ENCODE assay signal across 18 mouse cellular contexts in the genomic region with DNA sequence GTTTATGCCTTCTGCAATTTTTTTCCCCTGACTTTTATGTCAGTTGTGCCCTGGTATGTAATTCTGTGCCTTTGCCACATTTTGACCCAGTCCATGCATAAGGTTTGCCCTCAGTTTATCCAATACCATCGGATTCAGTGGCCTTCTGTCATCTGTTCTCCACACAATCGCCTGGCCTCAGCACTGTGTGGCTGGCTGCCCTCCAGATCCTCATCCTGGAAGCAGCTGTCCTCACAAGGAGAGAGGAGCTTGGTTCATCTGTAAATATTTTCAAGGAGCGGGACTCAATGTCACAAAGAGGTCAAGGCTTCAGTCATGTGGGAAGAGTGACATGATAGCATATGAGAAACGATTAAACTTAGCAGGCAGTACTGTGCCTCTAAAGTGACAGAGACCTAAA. TPM values are rescaled to one million over a fixed set of nuclear protein-coding genes. Genes with fewer than 3 reads are reported as not detected.
A peak's percentile ranks its signal among the peaks of the same experiment; 100 is the strongest.
DNase-seq lines count a peak whose midpoint lies in the region; ATAC-seq and TF ChIP-seq lines count a peak whose summit lies in the region.
"Had no signal": no experiment of that assay in that cellular context is flagged by ENCODE, and none has a peak within 500 bp of the region (broad histone marks: within the 10 kb centered on the region; RNA-seq: fewer than 3 reads in every experiment).

No protein-coding gene starts in this region.

- H3K27me3 ChIP-seq in hindbrain, postnatal 0 days (ENCODE audit: insufficient read depth, low read length), result no peaks in the 10 kb centered on the region
- H3K27me3 ChIP-seq in hindbrain, embryonic 12.5 days, result peaks cover 14% of the 10 kb centered on the region

- peak; percentile 35; the same call in 1 of the 2 replicates for ATAC-seq in hindbrain, postnatal 0 days
- no peak for ATAC-seq in hindbrain, embryonic 12.5 days (ENCODE audit: low FRiP score)
- 0 out of 2 replicates have a peak, but pooled peaks have one; percentile 42 for ATAC-seq in cerebellum, adult (ENCODE audit: insufficient number of reproducible peaks, low FRiP score, low TSS enrichment)
- no peak for ATAC-seq in erythroid progenitor cell, adult 5-6 weeks (replicated peaks; ENCODE audit: low FRiP score, poor library complexity, severe bottlenecking)
- ATAC-seq: activated CD4-positive, CD25-positive, alpha-beta regulatory T cell, adult 4 months; forebrain, embryonic 16.5 days; inflammation-experienced regulatory T-cells, adult 6 months had no signal

- DNase-seq in hindbrain, postnatal 0 days (ENCODE audit: low spot score), result peak; percentile 52
- DNase-seq in cerebellum, postnatal 36 days, result peak; percentile 72
- peak; percentile 35 to 50 for DNase-seq in heart, postnatal 36 days
- DNase-seq in adrenal gland, postnatal 10 days, result no peak
- no peak for DNase-seq in adrenal gland, adult 2 months
- DNase-seq: B cell, adult 2 months; gastrocnemius, postnatal 36 days; liver, embryonic 13.5 days had no signal

- WGBS in hindbrain, postnatal 0 days, result 50% methylated on average over 4 of the region's 4 CpGs
- WGBS in hindbrain, embryonic 12.5 days, result 89% methylated on average over 4 of the region's 4 CpGs

- H3K4me1 ChIP-seq in hindbrain, postnatal 0 days (ENCODE audit: insufficient read depth, low read length), result no peaks in the 10 kb centered on the region
- H3K4me1 ChIP-seq in hindbrain, embryonic 12.5 days, result peaks cover 11% of the 10 kb centered on the region
- H3K4me1 ChIP-seq: liver, embryonic 13.5 days had no signal

- no peak for TF ChIP-seq CTCF in hindbrain, postnatal 0 days (IDR thresholded peaks at IDR 0.05; ENCODE audit: low read depth)

- no peaks in the 10 kb centered on the region for H3K9me3 ChIP-seq in hindbrain, postnatal 0 days (ENCODE audit: low read length)
- H3K9me3 ChIP-seq in hindbrain, embryonic 12.5 days (replicated peaks), result no peaks in the 10 kb centered on the region
- H3K9me3 ChIP-seq: embryonic facial prominence, embryonic 15.5 days; liver, embryonic 13.5 days had no signal

- no peak overlapping the region for H3K4me2 ChIP-seq in hindbrain, postnatal 0 days (ENCODE audit: low read depth, low read length)
- H3K4me2 ChIP-seq in hindbrain, embryonic 12.5 days (replicated peaks), result no peak overlapping the region
- H3K4me2 ChIP-seq: embryonic facial prominence, embryonic 15.5 days; liver, embryonic 13.5 days had no signal

- no peak overlapping the region for H3K9ac ChIP-seq in hindbrain, postnatal 0 days (replicated peaks; ENCODE audit: low read length)
- H3K9ac ChIP-seq in hindbrain, embryonic 12.5 days, result no peak overlapping the region
- H3K9ac ChIP-seq: embryonic facial prominence, embryonic 15.5 days; liver, embryonic 13.5 days had no signal

- no peak overlapping the region for H3K27ac ChIP-seq in hindbrain, postnatal 0 days
- H3K27ac ChIP-seq in hindbrain, embryonic 12.5 days, result no peak overlapping the region
- H3K27ac ChIP-seq: embryonic facial prominence, embryonic 15.5 days; liver, embryonic 13.5 days had no signal

- no peaks in the 10 kb centered on the region for H3K36me3 ChIP-seq in hindbrain, postnatal 0 days (ENCODE audit: insufficient read depth, low read length)
- H3K36me3 ChIP-seq in hindbrain, embryonic 12.5 days, result no peaks in the 10 kb centered on the region
- H3K36me3 ChIP-seq: embryonic facial prominence, embryonic 15.5 days; liver, embryonic 13.5 days had no signal

- intact Hi-C loops in heart, postnatal 36 days (cut with DNase I), result no loop called here

- H3K4me3 ChIP-seq in hindbrain, postnatal 0 days (ENCODE audit: low read length), result no peak overlapping the region
- no peak overlapping the region for H3K4me3 ChIP-seq in hindbrain, embryonic 12.5 days
- H3K4me3 ChIP-seq: embryonic facial prominence, embryonic 15.5 days; liver, embryonic 13.5 days; megakaryocyte, embryonic 14.5 days had no signal

RNA-seq across cellular contexts. Expression of gene Kcnj3, which starts 3.7 kb away (rescaled TPM):
- 31.5 and 34.6 TPM in 2 replicates for total RNA-seq in hindbrain, postnatal 0 days (2014; rRNA removed)
- polyA plus RNA-seq in hindbrain, postnatal 0 days (2015; fragmentation: Nextera tagmentation; extraction: Ambion mirVana), result 6.1 and 6.4 TPM in 2 replicates
- polyA plus RNA-seq in hindbrain, embryonic 12.5 days (2016; fragmentation: Nextera tagmentation; extraction: Ambion mirVana), result 1.8 and 2.2 TPM in 2 replicates
- 10 to 100 TPM; 54.4 to 55.7 TPM for total RNA-seq in heart, postnatal 36 days (2021)
- under 1 TPM; 0.48 to 0.51 TPM for total RNA-seq in adrenal gland, postnatal 10 days (2021)
- not detected in 2 replicates for total RNA-seq in erythroid progenitor cell, adult 5-6 weeks (2015; ENCODE audit: low replicate concordance)
- not detected in 2 replicates for total RNA-seq in erythroid progenitor cell, adult 5-6 weeks (2017; ENCODE audit: low replicate concordance)
- under 1 TPM; 0.75 to 0.93 TPM for total RNA-seq in adrenal gland, adult 2 months (2021)
- 0.24 and 0.27 TPM in 2 replicates for polyA plus RNA-seq in adrenal gland, adult 2 months (2012; rRNA removed)
- total RNA-seq: MEL had no signal
- polyA plus RNA-seq: activated CD4-positive, CD25-positive, alpha-beta regulatory T cell, adult 4 months; inflammation-experienced regulatory T-cells, adult 6 months; urinary bladder, adult 2 months had no signal

Comparison
In these comparisons a context has a peak if more than half of its experiments do, and no peak if none do; other contexts are left out.
1. ATAC-seq: peak in hindbrain, postnatal 0 days (single experiment) and cerebellum, adult (single experiment); none in hindbrain, embryonic 12.5 days (single experiment) and erythroid progenitor cell, adult 5-6 weeks (single experiment).
2. DNase-seq: peak in hindbrain, postnatal 0 days (single experiment), cerebellum, postnatal 36 days (2 of 2) and heart, postnatal 36 days (2 of 2); none in adrenal gland, postnatal 10 days (single experiment) and adrenal gland, adult 2 months (single experiment).
3. RNA of gene Kcnj3, which starts 3.7 kb away (total RNA-seq): 54.4 to 55.7 TPM in heart, postnatal 36 days and 31.5 to 34.6 TPM in hindbrain, postnatal 0 days; 0.75 to 0.93 TPM in adrenal gland, adult 2 months, 0.48 to 0.51 TPM in adrenal gland, postnatal 10 days and not detected in erythroid progenitor cell, adult 5-6 weeks; every median in the first group is over 10 times any median in the second.